Mouse (Mus musculus): Measurements from ENCODE around the gene Mtap.

GRCm38 (mm10) chr4:89181656-89182055 is 44.7 kb downstream of the Mtap start:
- no peak for TF ChIP-seq EP300 (IDR thresholded peaks at IDR 0.05; ENCODE audit: low read depth)
- TF ChIP-seq CTCF (IDR thresholded peaks at IDR 0.05; ENCODE audit: low read depth): no peak

Measured in heart, postnatal 0 days (tissue).